Mouse (Mus musculus) intestine, embryonic 15.5 days (tissue): ENCODE data around the gene Eif3g. TPM values are rescaled to one million over a fixed set of nuclear protein-coding genes. Genes with fewer than 3 reads are reported as not detected.

Experiments
- ATAC-seq: fragments of 200-750 bp; cut with Nextera tagmentation; 2 replicates; pipeline ENCODE4 v1.8.0; 2017; ENCODE audit warnings: moderate TSS enrichment, moderate library complexity
- H3K27ac ChIP-seq: fragments of 300-500 bp; sonication (generic); 2 replicates; pipeline ENCODE4 v1.5.1; 2015; ENCODE audit warnings: mild to moderate bottlenecking, inconsistent platforms
- H3K27me3 ChIP-seq: fragments of 300-500 bp; sonication (generic); replicated peaks from 2 replicates; pipeline ENCODE4 v1.6.1; 2015; ENCODE audit warnings: inconsistent platforms
- H3K36me3 ChIP-seq: fragments of 300-500 bp; sonication (generic); 2 replicates; pipeline ENCODE4 v1.6.1; 2015; ENCODE audit warnings: inconsistent platforms
- H3K4me1 ChIP-seq: fragments of 300-500 bp; sonication (generic); replicated peaks from 2 replicates; pipeline ENCODE4 v1.6.1; 2015; ENCODE audit warnings: inconsistent platforms
- H3K4me2 ChIP-seq: fragments of 300-500 bp; sonication (generic); replicated peaks from 2 replicates; pipeline ENCODE4 v1.6.1; 2015; ENCODE audit warnings: mild to moderate bottlenecking, inconsistent platforms
- H3K4me3 ChIP-seq: fragments of 300-500 bp; sonication (generic); replicated peaks from 2 replicates; pipeline ENCODE4 v1.5.1; 2015; ENCODE audit warnings: inconsistent platforms
- H3K9ac ChIP-seq: fragments of 300-500 bp; sonication (generic); 2 replicates; pipeline ENCODE4 v1.6.1; 2015; ENCODE audit warnings: inconsistent platforms
- H3K9me3 ChIP-seq: fragments of 300-500 bp; sonication (generic); 2 replicates; pipeline ENCODE4 v1.6.1; 2016; ENCODE audit warnings: inconsistent platforms
- WGBS: fragments of 180-500 bp; shearing (Covaris S2); methylation state at CpG from one replicate; pipeline ENCODE4 v1.1.7; 2015; 5-methylcytosine and 5-hydroxymethylcytosine counted together
- polyA plus RNA-seq: library from polyadenylated mRNA; unstranded; fragments of >200 nt; fragmentation: Nextera tagmentation; extraction: Ambion mirVana; gene quantifications from 2 replicates; pipeline ENCODE4 v1.2.1, GENCODE M21; 2015

The Eif3g gene
- polyA plus RNA-seq, 1 experiment from 2014 or later, result 292 TPM

GRCm38 (mm10) chr9:20886563-20886962 is 11.9 kb downstream of the Eif3g start:
- no peak overlapping the region for H3K4me2 ChIP-seq
- no peak for ATAC-seq
- H3K27me3 ChIP-seq, result no peaks in the 10 kb centered on the region
- peaks cover 22% of the 10 kb centered on the region for H3K36me3 ChIP-seq
- H3K27ac ChIP-seq, result no peak overlapping the region
- H3K9ac ChIP-seq, result no peak overlapping the region
- WGBS, result 96% methylated on average over 2 of the region's 2 CpGs
- no peak overlapping the region for H3K4me3 ChIP-seq
- peaks cover 11% of the 10 kb centered on the region for H3K4me1 ChIP-seq
- H3K9me3 ChIP-seq, result no peaks in the 10 kb centered on the region

- H3K9ac ChIP-seq, result peak within 1 kb of the TSS; percentile 74
- no peaks in the 10 kb centered on the region for H3K36me3 ChIP-seq
- H3K9me3 ChIP-seq, result no peaks in the 10 kb centered on the region
- peaks cover 7% of the 10 kb centered on the region for H3K4me1 ChIP-seq
- no peak for ATAC-seq
- H3K4me2 ChIP-seq, result peak within 1 kb of the TSS; percentile 84
- WGBS, result 70% methylated on average over 13 of the region's 13 CpGs
- H3K27me3 ChIP-seq, result no peaks in the 10 kb centered on the region
- peak within 1 kb of the TSS; percentile 94 for H3K27ac ChIP-seq
- H3K4me3 ChIP-seq, result peak within 1 kb of the TSS; percentile 44
These were observed 19.2 kb downstream of the Eif3g start, which contains the start of gene Angptl6 for GRCm38 (mm10) chr9:20879097-20879792. Angptl6 (minus strand) TSS chr9:20879727.

- Histone ChIP-seq H3K9ac (peak overlapping the region; percentile 74), H3K9me3 (no peaks in the 10 kb centered on the region), H3K27ac (peak overlapping the region; percentile 94), H3K36me3 (no peaks in the 10 kb centered on the region), H3K4me2 (peak overlapping the region; percentile 84), H3K27me3 (no peaks in the 10 kb centered on the region), H3K4me3 (peak overlapping the region; percentile 44), H3K4me1 (peaks cover 7% of the 10 kb centered on the region)
- 10% methylated on average over 10 of the region's 10 CpGs for WGBS
- peak; percentile 2; the same call in 1 of the 2 replicates for ATAC-seq
These were observed 19.7 kb downstream of the Eif3g start for GRCm38 (mm10) chr9:20878710-20879065.

- peak overlapping the region; percentile 84 for H3K4me2 ChIP-seq
- ATAC-seq, result peak; percentile 97
- peak overlapping the region; percentile 94 for H3K27ac ChIP-seq
These were observed 20.2 kb downstream of the Eif3g start for GRCm38 (mm10) chr9:20878041-20878709.

GRCm38 (mm10) chr9:20877118-20878040 is 21.0 kb downstream of the Eif3g start:
- no peaks in the 10 kb centered on the region for H3K36me3 ChIP-seq
- peaks cover 7% of the 10 kb centered on the region for H3K4me1 ChIP-seq
- H3K27ac ChIP-seq, result peak overlapping the region; percentile 44
- H3K27me3 ChIP-seq, result no peaks in the 10 kb centered on the region
- H3K4me2 ChIP-seq, result peak overlapping the region; percentile 84
- whole genome bisulfite sequencing, result 38% methylated on average over 14 of the region's 14 CpGs
- no peaks in the 10 kb centered on the region for H3K9me3 ChIP-seq
- ATAC-seq, result no peak
- H3K4me3 ChIP-seq, result peak overlapping the region; percentile 44
- H3K9ac ChIP-seq, result peak overlapping the region; percentile 38

More at GRCm38 (mm10) chr9:20878041-20878709, 20.2 kb downstream of the Eif3g start:
- WGBS, result under 1% methylated on average over 69 of the region's 69 CpGs
- Histone ChIP-seq H3K9me3 (no peaks in the 10 kb centered on the region), H3K27me3 (no peaks in the 10 kb centered on the region), H3K4me1 (peaks cover 7% of the 10 kb centered on the region), H3K9ac (peak overlapping the region; percentile 74), H3K4me3 (peak overlapping the region; percentile 44), H3K36me3 (no peaks in the 10 kb centered on the region)

GRCm38 (mm10) chr9:20876318-20877117 is 21.9 kb downstream of the Eif3g start:
- Histone ChIP-seq H3K4me2 (no peak overlapping the region), H3K9ac (0 out of 2 replicates have a peak overlapping the region, but pooled peaks have one; percentile 28), H3K36me3 (no peaks in the 10 kb centered on the region), H3K9me3 (no peaks in the 10 kb centered on the region), H3K27ac (no peak overlapping the region), H3K27me3 (no peaks in the 10 kb centered on the region), H3K4me3 (no peak overlapping the region), H3K4me1 (peaks cover 7% of the 10 kb centered on the region)
- WGBS, result 66% methylated on average over 8 of the region's 9 CpGs
- ATAC-seq, result no peak

- Histone ChIP-seq H3K27ac (no peak overlapping the region), H3K4me3 (no peak overlapping the region), H3K9me3 (no peaks in the 10 kb centered on the region), H3K4me1 (peaks cover 7% of the 10 kb centered on the region), H3K27me3 (no peaks in the 10 kb centered on the region), H3K36me3 (no peaks in the 10 kb centered on the region), H3K9ac (no peak overlapping the region), H3K4me2 (no peak overlapping the region)
- ATAC-seq, result no peak
- WGBS, result 69% methylated on average over 23 of the region's 23 CpGs
These were observed 23.2 kb downstream of the Eif3g start for GRCm38 (mm10) chr9:20875021-20875790.

GRCm38 (mm10) chr9:20873521-20873920 is 24.9 kb downstream of the Eif3g start:
- H3K9me3 ChIP-seq, result no peaks in the 10 kb centered on the region
- no peaks in the 10 kb centered on the region for H3K36me3 ChIP-seq
- WGBS, result 89% methylated on average over 12 of the region's 12 CpGs
- no peak overlapping the region for H3K4me3 ChIP-seq
- H3K27me3 ChIP-seq, result peaks cover 7% of the 10 kb centered on the region; the same call in 1 of the 2 replicates
- no peak overlapping the region for H3K9ac ChIP-seq
- ATAC-seq, result no peak
- no peak overlapping the region for H3K4me2 ChIP-seq
- H3K27ac ChIP-seq, result no peak overlapping the region
- H3K4me1 ChIP-seq, result peaks cover 5% of the 10 kb centered on the region

GRCm38 (mm10) chr9:20872991-20873390 is 25.4 kb downstream of the Eif3g start:
- Histone ChIP-seq H3K4me1 (peaks cover 5% of the 10 kb centered on the region), H3K9me3 (no peaks in the 10 kb centered on the region), H3K9ac (no peak overlapping the region), H3K4me3 (no peak overlapping the region), H3K4me2 (no peak overlapping the region), H3K36me3 (no peaks in the 10 kb centered on the region), H3K27ac (no peak overlapping the region), H3K27me3 (peaks cover 10% of the 10 kb centered on the region; the same call in 1 of the 2 replicates)
- ATAC-seq, result no peak
- 87% methylated on average over 9 of the region's 10 CpGs for WGBS

- H3K9me3 ChIP-seq, result no peaks in the 10 kb centered on the region
- peaks cover 13% of the 10 kb centered on the region; the same call in 1 of the 2 replicates for H3K27me3 ChIP-seq
- no peak overlapping the region for H3K27ac ChIP-seq
- WGBS, result 76% methylated on average over 12 of the region's 12 CpGs
- ATAC-seq, result no peak
- H3K4me2 ChIP-seq, result no peak overlapping the region
- no peak overlapping the region for H3K9ac ChIP-seq
- H3K4me1 ChIP-seq, result peaks cover 5% of the 10 kb centered on the region; the same call in 1 of the 2 replicates
- no peak overlapping the region for H3K4me3 ChIP-seq
- no peaks in the 10 kb centered on the region for H3K36me3 ChIP-seq
These were observed 27.9 kb downstream of the Eif3g start for GRCm38 (mm10) chr9:20870211-20871173.
